Mouse (Mus musculus) liver, adult 2 months (tissue): ENCODE measurements at regions not wholly inside any gene's neighbourhood (a gene's known extent, or its start where the extent isn't known, plus 50 kb on each side); places are given as distances from the start of the nearest gene placed in this dataset.

ENCODE experiments used
- CTCF ChIP-seq: fragments of 200-500 bp; IDR thresholded peaks from 2 replicates; pipeline ENCODE4 v1.5.1; 2011; ENCODE audit warnings: low read depth, low read length, control low read depth
- POLR2A ChIP-seq: fragments of 200-500 bp; IDR thresholded peaks from 2 replicates; pipeline ENCODE4 v1.6.1; 2011; ENCODE audit warnings: low read length, control low read depth; ENCODE audit not compliant: insufficient read depth; ENCODE audit errors: extremely low read depth

GRCm38 (mm10) chr6:100370828-100371227 is 83.5 kb upstream of the Rybp start:
- no peak for TF ChIP-seq CTCF
- TF ChIP-seq POLR2A, result no peak
